Mouse (Mus musculus): ENCODE data around the gene Olfr632. TPM values are rescaled to one million over a fixed set of nuclear protein-coding genes. Genes with fewer than 3 reads are reported as not detected.
"Not testable (repeated sequence)": the region's sequence is repeated elsewhere in the genome, so short reads cannot be mapped to it uniquely, and the experiment has no call there.

Gene Olfr632
- not detected in 2 replicates for polyA plus RNA-seq (2015; fragmentation: Nextera tagmentation; extraction: Ambion mirVana)

DNA sequence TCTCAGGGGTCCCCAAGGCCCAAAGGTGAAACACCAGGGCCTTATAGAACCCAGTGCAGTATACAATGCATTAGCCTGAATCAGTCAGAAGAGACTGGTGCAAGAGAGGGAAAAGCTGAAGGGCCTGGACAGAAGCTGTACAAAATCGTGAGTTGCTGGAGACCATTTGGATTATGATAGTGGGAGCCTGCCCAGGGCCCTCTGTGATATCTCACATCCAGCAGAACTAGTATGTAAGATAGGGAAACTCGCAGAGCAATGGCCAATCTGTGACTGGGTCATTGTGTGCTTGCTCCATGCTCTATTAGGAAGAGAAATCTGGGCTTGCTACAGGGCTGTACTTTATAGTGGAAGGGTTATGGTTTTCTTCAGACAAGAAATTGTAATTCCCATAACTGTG is at the start of gene Olfr632:
Olfr632 (plus strand) TSS at position 84 of the 400 bp plus-strand sequence.
- H3K27ac ChIP-seq, result no peak within 1 kb of the TSS
- 83% methylated on average over 2 of the region's 2 CpGs for WGBS
- H3K36me3 ChIP-seq, result no peaks in the 10 kb centered on the region
- ATAC-seq (ENCODE audit: low FRiP score), result no peak
- H3K4me3 ChIP-seq, result no peak within 1 kb of the TSS
- H3K27me3 ChIP-seq, result no peaks in the 10 kb centered on the region
- H3K4me2 ChIP-seq, result no peak within 1 kb of the TSS
- H3K4me1 ChIP-seq (replicated peaks), result no peaks in the 10 kb centered on the region
- H3K9me3 ChIP-seq, result no peaks in the 10 kb centered on the region
- H3K9ac ChIP-seq, result no peak within 1 kb of the TSS

DNA sequence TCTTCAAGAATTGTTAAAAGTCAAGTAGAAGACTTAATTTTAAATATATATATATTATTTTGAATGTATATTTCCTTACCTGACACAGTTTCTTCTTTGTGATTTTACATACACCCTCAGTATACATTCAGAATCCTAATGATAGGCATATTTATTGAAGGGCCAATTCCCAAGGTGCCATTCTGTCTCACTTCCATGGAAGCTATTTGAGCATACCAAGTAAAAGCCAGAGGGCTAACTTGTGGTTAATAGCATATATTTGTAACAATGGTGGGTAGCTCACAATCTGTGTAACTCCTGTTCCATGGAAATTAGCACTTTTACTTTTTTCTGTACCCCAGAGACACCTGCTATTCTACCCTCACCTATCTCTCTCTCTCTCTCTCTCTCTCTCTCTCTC is 48.0 kb upstream of the Olfr632 start, which contains the start of gene Olfr66:
Olfr66 (minus strand) TSS at position 101 of the 400 bp plus-strand sequence.
- no peaks in the 10 kb centered on the region for H3K9me3 ChIP-seq

GRCm38 (mm10) chr7:103894385-103894784 is 39.8 kb upstream of the Olfr632 start, which contains the start of gene Olfr64:
Gene Olfr64 (minus strand): TSS chr7:103894485.
- Histone ChIP-seq H3K4me3 (no peak within 1 kb of the TSS), H3K36me3 (no peaks in the 10 kb centered on the region)
- 88% methylated on average over 1 of the region's 1 CpGs for whole genome bisulfite sequencing

More for the DNA sequence above, 48.0 kb upstream of the Olfr632 start, which contains the start of gene Olfr66:
- Histone ChIP-seq H3K27ac (no peak within 1 kb of the TSS), H3K4me2 (no peak within 1 kb of the TSS), H3K27me3 (no peaks in the 10 kb centered on the region), H3K4me1 (replicated peaks) (no peaks in the 10 kb centered on the region), H3K36me3 (no peaks in the 10 kb centered on the region), H3K9ac (no peak within 1 kb of the TSS), H3K4me3 (no peak within 1 kb of the TSS)
- no peak for ATAC-seq (ENCODE audit: low FRiP score)

DNA sequence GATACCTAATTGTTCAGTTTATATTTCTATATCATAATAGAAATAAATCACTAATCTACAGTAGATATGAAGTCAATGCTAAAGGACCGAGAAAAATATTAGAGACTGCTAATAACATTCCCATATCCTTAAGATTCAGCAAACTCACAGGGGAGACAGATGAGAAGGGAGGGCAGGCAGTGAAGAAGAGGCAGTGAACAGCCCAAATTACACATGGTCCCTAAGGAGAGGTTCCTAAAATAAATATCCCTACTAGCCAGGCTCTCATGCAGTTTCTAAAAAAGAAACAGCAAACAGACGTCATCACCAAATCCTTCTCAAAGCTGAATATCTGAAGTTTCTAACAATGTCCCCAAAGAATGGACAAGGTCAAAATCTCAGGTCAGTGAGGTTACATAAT is 31.0 kb upstream of the Olfr632 start, which contains the start of gene Olfr65:
Olfr65 (plus strand) TSS at position 301 of the 400 bp plus-strand sequence.
- Histone ChIP-seq H3K27ac (no peak within 1 kb of the TSS), H3K4me2 (no peak within 1 kb of the TSS), H3K36me3 (no peaks in the 10 kb centered on the region), H3K9ac (no peak within 1 kb of the TSS), H3K4me3 (no peak within 1 kb of the TSS), H3K9me3 (no peaks in the 10 kb centered on the region), H3K27me3 (no peaks in the 10 kb centered on the region), H3K4me1 (replicated peaks) (no peaks in the 10 kb centered on the region)
- ATAC-seq (ENCODE audit: low FRiP score), result no peak
- 80% methylated on average over 2 of the region's 2 CpGs for WGBS

More at GRCm38 (mm10) chr7:103894385-103894784, 39.8 kb upstream of the Olfr632 start, which contains the start of gene Olfr64:
- no peak within 1 kb of the TSS for H3K9ac ChIP-seq
- H3K4me2 ChIP-seq, result no peak within 1 kb of the TSS
- H3K4me1 ChIP-seq (replicated peaks), result no peaks in the 10 kb centered on the region
- H3K27me3 ChIP-seq, result no peaks in the 10 kb centered on the region
- no peak for ATAC-seq (ENCODE audit: low FRiP score)
- H3K9me3 ChIP-seq, result no peaks in the 10 kb centered on the region
- H3K27ac ChIP-seq, result no peak within 1 kb of the TSS

GRCm38 (mm10) chr7:103910047-103910446 is 24.1 kb upstream of the Olfr632 start:
- no peaks in the 10 kb centered on the region for H3K36me3 ChIP-seq
- H3K4me3 ChIP-seq, result no peak overlapping the region
- no peak overlapping the region for H3K9ac ChIP-seq
- H3K27ac ChIP-seq, result no peak overlapping the region
- no peaks in the 10 kb centered on the region for H3K27me3 ChIP-seq
- H3K4me1 ChIP-seq (replicated peaks), result no peaks in the 10 kb centered on the region
- H3K4me2 ChIP-seq, result no peak overlapping the region
- no peaks in the 10 kb centered on the region for H3K9me3 ChIP-seq
- no peak for ATAC-seq (ENCODE audit: low FRiP score)
- 67% methylated on average over 3 of the region's 3 CpGs for WGBS

DNA sequence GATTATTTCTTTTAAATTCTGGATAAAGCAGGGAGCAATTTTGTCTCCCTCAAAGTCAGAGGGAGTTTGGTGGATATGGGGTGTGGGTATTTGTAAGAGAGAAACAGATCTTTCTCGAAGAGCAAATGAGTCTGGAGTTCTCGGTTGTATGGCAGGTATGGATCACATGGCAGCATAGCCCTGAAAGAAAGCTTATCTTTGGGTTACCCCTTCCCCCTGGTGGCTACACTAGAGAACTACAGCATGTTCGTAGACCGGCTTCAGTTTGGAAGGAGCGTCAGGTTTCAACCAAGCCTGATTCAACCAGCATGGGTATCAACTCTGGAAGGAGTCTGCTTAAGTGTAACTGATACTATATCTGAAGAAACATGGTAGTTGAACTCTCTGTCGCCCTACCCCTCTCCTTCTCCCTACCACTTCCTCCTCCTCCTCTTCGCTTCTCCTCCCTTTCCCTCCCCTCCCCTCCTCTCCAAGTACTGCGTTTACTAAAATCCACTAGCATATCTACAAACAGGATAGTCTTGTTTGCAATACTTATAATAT is 21.1 kb upstream of the Olfr632 start:
- H3K4me1 ChIP-seq (replicated peaks), result no peaks in the 10 kb centered on the region
- 59% methylated on average over 8 of the region's 8 CpGs for WGBS
- no peak overlapping the region for H3K4me2 ChIP-seq
- H3K9me3 ChIP-seq, result no peaks in the 10 kb centered on the region
- ATAC-seq (ENCODE audit: low FRiP score), result no peak
- H3K36me3 ChIP-seq, result no peaks in the 10 kb centered on the region
- H3K9ac ChIP-seq, result no peak overlapping the region
- no peaks in the 10 kb centered on the region for H3K27me3 ChIP-seq
- no peak overlapping the region for H3K4me3 ChIP-seq
- H3K27ac ChIP-seq, result no peak overlapping the region

GRCm38 (mm10) chr7:103915338-103915737 is 18.8 kb upstream of the Olfr632 start:
- no peak for ATAC-seq (ENCODE audit: low FRiP score)
- no peak overlapping the region for H3K27ac ChIP-seq
- H3K9ac ChIP-seq, result no peak overlapping the region
- H3K9me3 ChIP-seq, result no peaks in the 10 kb centered on the region
- no peak overlapping the region for H3K4me2 ChIP-seq
- no peaks in the 10 kb centered on the region for H3K36me3 ChIP-seq
- no peak overlapping the region for H3K4me3 ChIP-seq
- no peaks in the 10 kb centered on the region for H3K27me3 ChIP-seq
- no peaks in the 10 kb centered on the region for H3K4me1 ChIP-seq (replicated peaks)

GRCm38 (mm10) chr7:103928525-103928924 is 5.6 kb upstream of the Olfr632 start, which contains the start of gene Olfr631:
Gene Olfr631 (plus strand): TSS chr7:103928825.
- no peak within 1 kb of the TSS for H3K4me3 ChIP-seq
- H3K36me3 ChIP-seq, result no peaks in the 10 kb centered on the region
- ATAC-seq (ENCODE audit: low FRiP score), result no peak
- no peaks in the 10 kb centered on the region for H3K9me3 ChIP-seq
- H3K4me2 ChIP-seq, result no peak within 1 kb of the TSS
- no peak within 1 kb of the TSS for H3K9ac ChIP-seq
- H3K4me1 ChIP-seq (replicated peaks), result no peaks in the 10 kb centered on the region
- H3K27me3 ChIP-seq, result no peaks in the 10 kb centered on the region
- no peak within 1 kb of the TSS for H3K27ac ChIP-seq

DNA sequence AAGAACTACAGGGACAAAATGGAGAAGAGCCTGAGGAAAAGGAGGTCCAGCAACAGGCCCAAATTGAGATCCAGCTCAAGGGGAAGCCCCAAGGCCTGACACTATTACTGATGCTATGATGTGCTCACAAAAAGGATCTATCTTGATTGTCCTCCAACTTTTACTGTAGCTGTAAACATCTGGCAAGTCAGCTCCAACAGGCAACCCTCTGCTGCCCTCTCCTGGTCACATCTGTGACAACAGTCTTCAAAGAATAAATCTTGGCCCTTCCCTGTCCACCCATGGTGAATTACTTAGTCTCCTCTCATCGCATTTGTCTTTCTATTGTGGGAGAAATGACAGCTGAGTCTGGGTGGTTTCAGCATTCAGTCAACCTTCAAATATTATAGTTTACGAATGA is 8.6 kb downstream of the Olfr632 start:
- H3K4me2 ChIP-seq, result no peak overlapping the region
- H3K4me3 ChIP-seq, result no peak overlapping the region
- no peaks in the 10 kb centered on the region for H3K4me1 ChIP-seq (replicated peaks)
- no peaks in the 10 kb centered on the region for H3K36me3 ChIP-seq
- H3K9ac ChIP-seq, result no peak overlapping the region
- peak; percentile 39; the same call in 1 of the 2 replicates for ATAC-seq (ENCODE audit: low FRiP score)
- 29% methylated on average over 2 of the region's 2 CpGs for WGBS
- H3K27me3 ChIP-seq, result no peaks in the 10 kb centered on the region
- no peak overlapping the region for H3K27ac ChIP-seq
- H3K9me3 ChIP-seq, result no peaks in the 10 kb centered on the region

DNA sequence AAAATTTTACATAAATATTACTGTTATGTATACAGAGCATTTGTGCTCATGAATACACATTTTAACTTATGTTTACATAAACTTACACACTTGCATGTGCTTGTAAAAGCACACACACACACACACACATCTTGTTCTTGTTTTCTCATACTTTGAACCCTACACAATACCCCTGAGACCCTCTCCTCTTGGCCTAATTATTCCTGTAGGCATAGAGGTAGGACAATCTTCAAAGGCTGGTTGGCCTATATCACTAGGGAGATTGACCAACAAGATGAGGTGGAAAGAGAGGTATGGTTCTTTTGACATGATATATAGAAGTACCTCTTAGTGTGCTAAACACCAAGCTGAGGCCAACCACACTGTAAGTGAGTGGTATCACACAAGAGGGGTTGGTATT is 10.0 kb downstream of the Olfr632 start, which contains the start of gene Olfr633:
Olfr633 (plus strand) TSS at position 301 of the 400 bp plus-strand sequence.
- Histone ChIP-seq H3K9ac (no peak within 1 kb of the TSS), H3K4me1 (replicated peaks) (no peaks in the 10 kb centered on the region), H3K4me3 (no peak within 1 kb of the TSS), H3K36me3 (no peaks in the 10 kb centered on the region), H3K4me2 (no peak within 1 kb of the TSS), H3K27ac (no peak within 1 kb of the TSS), H3K9me3 (no peaks in the 10 kb centered on the region), H3K27me3 (no peaks in the 10 kb centered on the region)
- no peak for ATAC-seq (ENCODE audit: low FRiP score)

- not testable (repeated sequence) for H3K36me3 ChIP-seq; H3K4me3 ChIP-seq; H3K4me2 ChIP-seq; H3K27me3 ChIP-seq; H3K9me3 ChIP-seq; H3K9ac ChIP-seq; ATAC-seq (ENCODE audit: low FRiP score); H3K27ac ChIP-seq; H3K4me1 ChIP-seq (replicated peaks)
- WGBS, result 95% methylated on average over 22 of the region's 22 CpGs
Measured at GRCm38 (mm10) chr7:103966873-103967272, 32.7 kb downstream of the Olfr632 start.

DNA sequence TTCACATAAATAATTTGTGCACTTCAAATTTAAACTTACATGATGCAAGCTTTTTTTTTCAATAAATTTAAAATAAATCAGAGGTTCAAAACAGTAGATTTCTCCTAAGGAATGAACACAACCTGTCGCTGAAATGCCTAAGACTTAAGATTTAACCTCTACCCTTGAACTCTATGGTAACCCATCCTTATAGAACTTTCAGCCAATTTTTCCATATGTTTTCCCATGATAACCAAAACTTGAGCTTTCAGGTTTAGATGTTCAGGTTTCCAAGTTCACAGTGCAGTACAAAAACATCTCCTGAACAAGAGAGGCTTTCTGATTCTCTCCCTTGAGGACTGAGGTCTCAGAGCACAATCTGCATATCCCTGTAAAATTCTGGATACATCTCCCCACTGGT is 36.7 kb downstream of the Olfr632 start, which contains the start of gene Olfr635:
Olfr635 (plus strand) TSS at position 301 of the 400 bp plus-strand sequence.
- Histone ChIP-seq H3K4me3 (no peak within 1 kb of the TSS), H3K27me3 (no peaks in the 10 kb centered on the region), H3K9ac (no peak within 1 kb of the TSS), H3K4me2 (no peak within 1 kb of the TSS), H3K36me3 (no peaks in the 10 kb centered on the region), H3K4me1 (replicated peaks) (no peaks in the 10 kb centered on the region), H3K9me3 (no peaks in the 10 kb centered on the region), H3K27ac (no peak within 1 kb of the TSS)
- 71% methylated on average over 1 of the region's 1 CpGs for WGBS
- no peak for ATAC-seq (ENCODE audit: low FRiP score)

GRCm38 (mm10) chr7:103971782-103972181 is 37.6 kb downstream of the Olfr632 start:
- Histone ChIP-seq H3K9me3 (no peaks in the 10 kb centered on the region), H3K4me2 (no peak overlapping the region), H3K27me3 (no peaks in the 10 kb centered on the region), H3K9ac (no peak overlapping the region), H3K27ac (no peak overlapping the region), H3K4me1 (replicated peaks) (no peaks in the 10 kb centered on the region), H3K4me3 (no peak overlapping the region), H3K36me3 (no peaks in the 10 kb centered on the region)
- 77% methylated on average over 1 of the region's 1 CpGs for WGBS
- no peak for ATAC-seq (ENCODE audit: low FRiP score)
